Mouse (Mus musculus) cortical plate, adult 2 months (tissue): ENCODE data around the gene Grin2d.

Experiments
- CTCF ChIP-seq: fragments of 200-500 bp; IDR thresholded peaks from 2 replicates; pipeline ENCODE4 v1.5.1; 2011; ENCODE audit warnings: mild to moderate bottlenecking, control low read depth, low read length; ENCODE audit not compliant: insufficient read depth; ENCODE audit errors: extremely low read depth
- POLR2A ChIP-seq: fragments of 200-500 bp; IDR thresholded peaks from 2 replicates; pipeline ENCODE4 v1.6.1; 2011; ENCODE audit warnings: mild to moderate bottlenecking, low read length, control low read depth; ENCODE audit not compliant: insufficient read depth; ENCODE audit errors: extremely low read depth

GRCm38 (mm10) chr7:45917926-45918325 lies 39.7 kb upstream of the Grin2d start:
- TF ChIP-seq CTCF: no peak
- no peak for TF ChIP-seq POLR2A
